Mouse (Mus musculus): ENCODE results near the gene Plekha1.

DNA sequence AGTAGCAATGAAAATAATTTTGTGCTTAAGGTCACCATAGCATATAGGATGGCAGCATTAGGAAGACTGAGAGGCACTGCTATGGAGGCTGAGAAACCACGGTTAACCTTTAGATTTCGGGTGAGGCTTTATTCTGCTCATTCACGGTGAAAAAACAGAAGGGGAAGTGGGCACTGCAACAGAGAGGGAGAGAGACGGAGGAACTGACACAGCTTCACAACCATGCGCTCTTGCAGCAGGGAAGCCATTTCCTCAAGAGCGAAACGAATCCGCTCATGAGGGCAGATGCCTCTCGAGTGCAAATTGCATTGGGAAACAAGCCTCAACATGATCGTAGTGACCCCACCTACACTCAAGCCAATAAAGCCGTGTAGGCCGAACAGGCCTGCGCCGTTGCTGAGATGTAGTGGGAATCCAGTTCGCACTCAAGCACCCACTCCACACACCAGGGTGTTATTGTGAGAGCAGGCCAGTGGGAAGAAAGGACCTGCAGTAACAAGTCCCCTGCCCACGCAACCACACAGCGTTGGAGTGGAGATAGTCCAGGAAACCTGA is 18.3 kb upstream of the Plekha1 start:
- TF ChIP-seq CTCF (IDR thresholded peaks at IDR 0.05; ENCODE audit: borderline replicate concordance, extremely low read depth, insufficient read depth, insufficient read length) (no peak), POLR2A (IDR thresholded peaks at IDR 0.05; ENCODE audit: borderline replicate concordance, extremely low read depth, insufficient read depth, insufficient read length, poor library complexity, severe bottlenecking) (no peak)
